In the genomic region with DNA sequence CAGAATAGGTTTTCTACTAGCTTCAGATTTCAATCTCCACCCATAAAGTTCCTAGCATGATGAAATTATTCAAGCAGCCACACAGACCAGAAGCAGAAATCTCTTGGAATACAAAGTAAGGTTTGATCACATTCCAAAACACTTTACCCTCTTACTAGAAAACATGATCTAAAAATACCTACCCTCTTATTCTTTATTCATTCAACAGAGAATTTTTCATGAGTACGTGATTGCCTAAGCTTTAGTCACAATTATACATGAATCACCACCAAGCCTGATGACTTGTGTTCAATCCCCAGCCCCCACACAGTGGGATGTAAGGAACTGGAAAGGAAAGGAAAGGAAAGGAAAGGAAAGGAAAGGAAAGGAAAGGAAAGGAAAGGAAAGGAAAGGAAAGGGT, we compare ENCODE assay signal across 26 mouse cellular contexts.
A peak's percentile ranks its signal among the peaks of the same experiment; 100 is the strongest.
DNase-seq lines count a peak whose midpoint lies in the region; ATAC-seq lines count a peak whose summit lies in the region.
"Had no signal": no experiment of that assay in that cellular context is flagged by ENCODE, and none has a peak within 500 bp of the region (broad histone marks: within the 10 kb centered on the region; RNA-seq: fewer than 3 reads in every experiment).

No protein-coding gene starts in this region.

- peaks cover 13% of the 10 kb centered on the region for H3K4me1 ChIP-seq in heart, embryonic 16.5 days (ENCODE audit: control insufficient read depth, insufficient read depth, low read length)
- H3K4me1 ChIP-seq in heart, embryonic 12.5 days (replicated peaks), result peaks cover 26% of the 10 kb centered on the region
- H3K4me1 ChIP-seq: forebrain, embryonic 15.5 days; hindbrain, embryonic 15.5 days; intestine, embryonic 15.5 days; midbrain, embryonic 12.5 days; neural tube, embryonic 13.5 days had no signal

- H3K9me3 ChIP-seq in heart, embryonic 16.5 days (replicated peaks; ENCODE audit: control insufficient read depth, low read length), result no peaks in the 10 kb centered on the region
- H3K9me3 ChIP-seq in heart, embryonic 12.5 days (replicated peaks), result peaks cover 5% of the 10 kb centered on the region; the same call in 1 of the 2 replicates
- H3K9me3 ChIP-seq: forebrain, embryonic 15.5 days; hindbrain, embryonic 15.5 days; intestine, embryonic 15.5 days; neural tube, embryonic 13.5 days had no signal

- H3K4me3 ChIP-seq in heart, embryonic 16.5 days (ENCODE audit: low read length), result no peak overlapping the region
- H3K4me3 ChIP-seq in heart, embryonic 12.5 days, result no peak overlapping the region
- H3K4me3 ChIP-seq: erythroblast, embryonic 14.5 days; forebrain, embryonic 15.5 days; hindbrain, embryonic 15.5 days; intestine, embryonic 15.5 days; left cerebral cortex, adult 2 months; midbrain, embryonic 12.5 days; neural tube, embryonic 13.5 days had no signal

- no peak overlapping the region for H3K4me2 ChIP-seq in heart, embryonic 16.5 days (ENCODE audit: low read depth, low read length)
- H3K4me2 ChIP-seq in heart, embryonic 12.5 days, result no peak overlapping the region
- H3K4me2 ChIP-seq: forebrain, embryonic 15.5 days; hindbrain, embryonic 15.5 days; intestine, embryonic 15.5 days; midbrain, embryonic 12.5 days; neural tube, embryonic 13.5 days had no signal

- H3K27ac ChIP-seq in heart, embryonic 16.5 days (ENCODE audit: low read length), result peak overlapping the region; percentile 27; the same call in 1 of the 2 replicates
- H3K27ac ChIP-seq in heart, embryonic 12.5 days (ENCODE audit: poor library complexity, severe bottlenecking), result no peak overlapping the region
- H3K27ac ChIP-seq: forebrain, embryonic 15.5 days; hindbrain, embryonic 15.5 days; intestine, embryonic 15.5 days; midbrain, embryonic 12.5 days; neural tube, embryonic 13.5 days had no signal

- peak; percentile 24 to 41 for DNase-seq in adrenal gland, postnatal 36 days
- no peak for DNase-seq in adrenal gland, postnatal 14 days
- DNase-seq in Muller cell, postnatal 12 days (ENCODE audit: inconsistent ontology term), result peak; percentile 43
- DNase-seq in fibroblast of lung, adult 2 months (ENCODE audit: low read depth), result peak; percentile 58
- no peak for DNase-seq in layer of hippocampus, adult 11-12 months (ENCODE audit: low spot score)
- DNase-seq: adrenal gland, postnatal 25 days; B cell, adult 2 months; cerebellum, adult 8-10 months; heart, postnatal 36 days; kidney, adult 9 months; kidney, postnatal 36 days; layer of hippocampus, adult 9-11 months; left cerebral cortex, postnatal 4 days; liver; liver, postnatal 0 days; thymus, postnatal 4 days had no signal

- WGBS in heart, embryonic 16.5 days, result 40% methylated on average over 1 of the region's 1 CpGs
- 66% methylated on average over 1 of the region's 1 CpGs for WGBS in heart, embryonic 12.5 days

- no peak overlapping the region for H3K9ac ChIP-seq in heart, embryonic 16.5 days (ENCODE audit: low read length)
- H3K9ac ChIP-seq in heart, embryonic 12.5 days, result no peak overlapping the region
- H3K9ac ChIP-seq: forebrain, embryonic 15.5 days; hindbrain, embryonic 15.5 days; intestine, embryonic 15.5 days; liver, postnatal 0 days; midbrain, embryonic 12.5 days; neural tube, embryonic 13.5 days had no signal

- no peak for ATAC-seq in heart, embryonic 16.5 days (replicated peaks; ENCODE audit: extremely low read depth, insufficient read depth, low FRiP score)
- no peak for ATAC-seq in heart, embryonic 12.5 days (ENCODE audit: insufficient number of reproducible peaks, low FRiP score)
- ATAC-seq in monocyte, adult 5-6 weeks (replicated peaks; ENCODE audit: insufficient number of reproducible peaks, low FRiP score, low TSS enrichment, poor library complexity, severe bottlenecking), result no peak
- ATAC-seq: forebrain, embryonic 15.5 days; intestine, embryonic 15.5 days; liver, postnatal 0 days had no signal

- peaks cover 6% of the 10 kb centered on the region; the same call in 1 of the 2 replicates for H3K36me3 ChIP-seq in heart, embryonic 16.5 days (ENCODE audit: control insufficient read depth, insufficient read depth)
- H3K36me3 ChIP-seq in heart, embryonic 12.5 days, result peaks cover 11% of the 10 kb centered on the region
- H3K36me3 ChIP-seq: forebrain, embryonic 15.5 days; intestine, embryonic 15.5 days had no signal

- no peaks in the 10 kb centered on the region for H3K27me3 ChIP-seq in heart, embryonic 16.5 days (ENCODE audit: control insufficient read depth, insufficient read depth, low read length)
- H3K27me3 ChIP-seq in heart, embryonic 12.5 days (replicated peaks), result no peaks in the 10 kb centered on the region
- H3K27me3 ChIP-seq: forebrain, embryonic 15.5 days; hindbrain, embryonic 15.5 days; intestine, embryonic 15.5 days; midbrain, embryonic 12.5 days; neural tube, embryonic 13.5 days had no signal

Comparison
In these comparisons a context has a peak if more than half of its experiments do, and no peak if none do; other contexts are left out.
1. DNase-seq: peak in adrenal gland, postnatal 36 days (2 of 2), Muller cell, postnatal 12 days (single experiment) and fibroblast of lung, adult 2 months (single experiment); none in adrenal gland, postnatal 14 days (single experiment) and layer of hippocampus, adult 11-12 months (single experiment).